Mouse (Mus musculus): Measurements from ENCODE around the gene Il6st. TPM values are rescaled to one million over a fixed set of nuclear protein-coding genes. Genes with fewer than 3 reads are reported as not detected.

Gene Il6st
- polyA plus RNA-seq, 1 experiment from 2014 or later: 20.8 TPM

GRCm38 (mm10) chr13:112494590-112494989 lies 30.7 kb downstream of the Il6st start:
- peaks cover 56% of the 10 kb centered on the region for H3K36me3 ChIP-seq
- no peak overlapping the region for H3K9ac ChIP-seq (replicated peaks)
- H3K9me3 ChIP-seq: no peaks in the 10 kb centered on the region
- H3K4me3 ChIP-seq (replicated peaks): no peak overlapping the region
- no peaks in the 10 kb centered on the region for H3K4me1 ChIP-seq (replicated peaks)
- WGBS: 94% methylated on average over 12 of the region's 12 CpGs
- H3K27me3 ChIP-seq: no peaks in the 10 kb centered on the region
- ATAC-seq: no peak
- no peak overlapping the region for H3K4me2 ChIP-seq (replicated peaks)
- no peak overlapping the region for H3K27ac ChIP-seq

GRCm38 (mm10) chr13:112500027-112500426 lies 36.2 kb downstream of the Il6st start:
- Histone ChIP-seq H3K27me3 (no peaks in the 10 kb centered on the region), H3K4me3 (replicated peaks) (no peak overlapping the region), H3K9ac (replicated peaks) (no peak overlapping the region), H3K4me1 (replicated peaks) (no peaks in the 10 kb centered on the region), H3K4me2 (replicated peaks) (no peak overlapping the region), H3K36me3 (peaks cover 75% of the 10 kb centered on the region), H3K9me3 (no peaks in the 10 kb centered on the region), H3K27ac (no peak overlapping the region)
- no peak for ATAC-seq
- 90% methylated on average over 4 of the region's 4 CpGs for WGBS

- H3K27me3 ChIP-seq: no peaks in the 10 kb centered on the region
- H3K36me3 ChIP-seq: peaks cover 75% of the 10 kb centered on the region
- no peaks in the 10 kb centered on the region for H3K9me3 ChIP-seq
- no peak overlapping the region for H3K4me2 ChIP-seq (replicated peaks)
- WGBS: 90% methylated on average over 9 of the region's 9 CpGs
- ATAC-seq: no peak
- no peak overlapping the region for H3K9ac ChIP-seq (replicated peaks)
- no peaks in the 10 kb centered on the region for H3K4me1 ChIP-seq (replicated peaks)
- no peak overlapping the region for H3K4me3 ChIP-seq (replicated peaks)
- no peak overlapping the region for H3K27ac ChIP-seq
Observed at GRCm38 (mm10) chr13:112500466-112500865, 36.6 kb downstream of the Il6st start.

GRCm38 (mm10) chr13:112503846-112504245 lies 40.0 kb downstream of the Il6st start:
- Histone ChIP-seq H3K27ac (no peak overlapping the region), H3K27me3 (no peaks in the 10 kb centered on the region), H3K36me3 (peaks cover 72% of the 10 kb centered on the region), H3K4me3 (replicated peaks) (no peak overlapping the region), H3K9me3 (no peaks in the 10 kb centered on the region), H3K4me2 (replicated peaks) (no peak overlapping the region), H3K9ac (replicated peaks) (no peak overlapping the region), H3K4me1 (replicated peaks) (no peaks in the 10 kb centered on the region)
- WGBS: 97% methylated on average over 13 of the region's 13 CpGs
- ATAC-seq: no peak

- H3K4me2 ChIP-seq (replicated peaks): no peak overlapping the region
- H3K9ac ChIP-seq (replicated peaks): no peak overlapping the region
- no peaks in the 10 kb centered on the region for H3K27me3 ChIP-seq
- ATAC-seq: no peak
- H3K36me3 ChIP-seq: peaks cover 59% of the 10 kb centered on the region
- 92% methylated on average over 6 of the region's 6 CpGs for WGBS
- no peak overlapping the region for H3K4me3 ChIP-seq (replicated peaks)
- no peaks in the 10 kb centered on the region for H3K9me3 ChIP-seq
- no peak overlapping the region for H3K27ac ChIP-seq
- H3K4me1 ChIP-seq (replicated peaks): no peaks in the 10 kb centered on the region
Observed at GRCm38 (mm10) chr13:112505436-112505835, 41.6 kb downstream of the Il6st start.

- H3K4me2 ChIP-seq (replicated peaks): no peak overlapping the region
- no peak for ATAC-seq
- H3K4me3 ChIP-seq (replicated peaks): no peak overlapping the region
- H3K27ac ChIP-seq: no peak overlapping the region
- WGBS: 89% methylated on average over 13 of the region's 13 CpGs
- no peaks in the 10 kb centered on the region for H3K27me3 ChIP-seq
- peaks cover 46% of the 10 kb centered on the region for H3K36me3 ChIP-seq
- H3K9me3 ChIP-seq: no peaks in the 10 kb centered on the region
- no peak overlapping the region for H3K9ac ChIP-seq (replicated peaks)
- no peaks in the 10 kb centered on the region for H3K4me1 ChIP-seq (replicated peaks)
Observed at GRCm38 (mm10) chr13:112506766-112507165, 42.9 kb downstream of the Il6st start.

- Histone ChIP-seq H3K9ac (replicated peaks) (no peak overlapping the region), H3K4me2 (replicated peaks) (no peak overlapping the region), H3K4me1 (replicated peaks) (no peaks in the 10 kb centered on the region), H3K27me3 (no peaks in the 10 kb centered on the region), H3K36me3 (peaks cover 41% of the 10 kb centered on the region), H3K27ac (no peak overlapping the region), H3K9me3 (no peaks in the 10 kb centered on the region), H3K4me3 (replicated peaks) (no peak overlapping the region)
- ATAC-seq: no peak
- WGBS: 85% methylated on average over 13 of the region's 13 CpGs
Observed at GRCm38 (mm10) chr13:112507691-112508090, 43.8 kb downstream of the Il6st start.

GRCm38 (mm10) chr13:112508487-112508886 lies 44.6 kb downstream of the Il6st start:
- Histone ChIP-seq H3K9ac (replicated peaks) (no peak overlapping the region), H3K27me3 (no peaks in the 10 kb centered on the region), H3K4me1 (replicated peaks) (no peaks in the 10 kb centered on the region), H3K4me3 (replicated peaks) (no peak overlapping the region), H3K36me3 (peaks cover 35% of the 10 kb centered on the region), H3K9me3 (no peaks in the 10 kb centered on the region), H3K4me2 (replicated peaks) (no peak overlapping the region), H3K27ac (no peak overlapping the region)
- WGBS: 92% methylated on average over 5 of the region's 5 CpGs
- ATAC-seq: no peak

- Histone ChIP-seq H3K9me3 (no peaks in the 10 kb centered on the region), H3K36me3 (peaks cover 26% of the 10 kb centered on the region), H3K4me3 (replicated peaks) (no peak overlapping the region), H3K4me2 (replicated peaks) (no peak overlapping the region), H3K27me3 (no peaks in the 10 kb centered on the region), H3K27ac (no peak overlapping the region), H3K9ac (replicated peaks) (no peak overlapping the region), H3K4me1 (replicated peaks) (no peaks in the 10 kb centered on the region)
- WGBS: 28% methylated on average over 4 of the region's 4 CpGs
- ATAC-seq: peak; percentile 60; the same call in 1 of the 2 replicates
Observed at GRCm38 (mm10) chr13:112509465-112509864, 45.6 kb downstream of the Il6st start.

- no peaks in the 10 kb centered on the region for H3K9me3 ChIP-seq
- no peak overlapping the region for H3K4me2 ChIP-seq (replicated peaks)
- H3K27me3 ChIP-seq: no peaks in the 10 kb centered on the region
- H3K4me1 ChIP-seq (replicated peaks): no peaks in the 10 kb centered on the region
- H3K9ac ChIP-seq (replicated peaks): no peak overlapping the region
- ATAC-seq: no peak
- H3K27ac ChIP-seq: no peak overlapping the region
- WGBS: 93% methylated on average over 19 of the region's 19 CpGs
- no peak overlapping the region for H3K4me3 ChIP-seq (replicated peaks)
- H3K36me3 ChIP-seq: peaks cover 14% of the 10 kb centered on the region
Observed at GRCm38 (mm10) chr13:112510437-112511212, 46.8 kb downstream of the Il6st start.

- WGBS: 84% methylated on average over 11 of the region's 11 CpGs
- H3K27me3 ChIP-seq: no peaks in the 10 kb centered on the region
- H3K36me3 ChIP-seq: peaks cover 8% of the 10 kb centered on the region
- H3K4me3 ChIP-seq (replicated peaks): no peak overlapping the region
- H3K4me2 ChIP-seq (replicated peaks): no peak overlapping the region
- H3K9ac ChIP-seq (replicated peaks): no peak overlapping the region
- H3K4me1 ChIP-seq (replicated peaks): no peaks in the 10 kb centered on the region
- no peak for ATAC-seq
- H3K27ac ChIP-seq: no peak overlapping the region
- no peaks in the 10 kb centered on the region for H3K9me3 ChIP-seq
Observed at GRCm38 (mm10) chr13:112511261-112511660, 47.4 kb downstream of the Il6st start.

- Histone ChIP-seq H3K9me3 (no peaks in the 10 kb centered on the region), H3K36me3 (0 out of 2 replicates have a peak, but pooled peaks cover 4% of the 10 kb centered on the region), H3K4me2 (replicated peaks) (no peak overlapping the region), H3K4me3 (replicated peaks) (no peak overlapping the region), H3K27me3 (no peaks in the 10 kb centered on the region), H3K27ac (no peak overlapping the region), H3K4me1 (replicated peaks) (no peaks in the 10 kb centered on the region), H3K9ac (replicated peaks) (no peak overlapping the region)
- 85% methylated on average over 7 of the region's 7 CpGs for WGBS
- no peak for ATAC-seq
Observed at GRCm38 (mm10) chr13:112511810-112512209, 47.9 kb downstream of the Il6st start.

GRCm38 (mm10) chr13:112512824-112513223 lies 49.0 kb downstream of the Il6st start:
- no peaks in the 10 kb centered on the region for H3K4me1 ChIP-seq (replicated peaks)
- ATAC-seq: no peak
- H3K9ac ChIP-seq (replicated peaks): no peak overlapping the region
- 0 out of 2 replicates have a peak, but pooled peaks cover 2% of the 10 kb centered on the region for H3K9me3 ChIP-seq
- 90% methylated on average over 5 of the region's 5 CpGs for WGBS
- H3K4me2 ChIP-seq (replicated peaks): no peak overlapping the region
- H3K27ac ChIP-seq: no peak overlapping the region
- H3K27me3 ChIP-seq: no peaks in the 10 kb centered on the region
- H3K36me3 ChIP-seq: no peaks in the 10 kb centered on the region
- no peak overlapping the region for H3K4me3 ChIP-seq (replicated peaks)
